Mouse (Mus musculus): ENCODE results near the gene Rgl3.
A peak's percentile ranks its signal among the peaks of the same experiment; 100 is the strongest.

Gene Rgl3

DNA sequence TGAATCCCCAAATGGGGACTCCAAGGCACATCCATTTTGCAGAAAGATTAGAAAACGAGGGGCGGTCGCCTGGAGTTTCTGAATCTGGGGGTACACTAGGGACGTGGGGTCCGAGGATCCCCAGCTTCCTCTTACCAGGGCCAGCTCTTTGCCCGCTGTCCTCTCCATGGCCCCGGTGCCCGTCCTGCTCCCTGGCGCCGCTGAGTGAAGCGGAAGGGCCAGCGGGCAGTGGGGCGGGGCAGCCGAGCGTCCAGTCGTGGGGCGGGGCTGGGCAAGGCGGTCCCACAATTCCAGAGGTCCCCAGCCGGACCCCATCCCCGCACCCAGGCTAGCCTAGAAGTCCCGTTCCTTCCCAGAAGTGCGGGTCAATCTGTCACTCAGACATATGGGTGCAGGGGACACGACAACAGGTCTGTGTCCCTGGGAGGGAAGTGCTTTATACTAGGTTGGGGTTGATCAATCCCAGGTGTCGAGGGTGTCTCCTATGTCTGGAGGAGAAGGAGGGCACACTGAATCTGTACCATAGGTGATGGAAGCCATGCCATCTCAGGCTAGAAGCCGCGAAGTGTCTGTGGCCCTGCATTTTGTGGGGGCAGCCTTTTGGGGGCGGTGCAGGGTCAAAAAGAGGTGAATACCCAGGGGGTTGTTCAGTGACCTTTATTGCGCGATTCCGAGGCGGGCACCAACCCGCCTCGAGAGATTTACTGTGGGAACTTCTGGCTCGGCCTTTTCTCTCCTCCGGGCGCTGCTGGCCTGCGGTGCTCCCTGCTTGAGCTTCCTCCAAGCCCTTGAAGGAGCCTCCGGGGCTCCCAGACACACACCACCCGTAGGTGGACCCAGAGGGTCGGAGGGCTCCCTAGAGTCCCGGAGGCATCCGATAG lies at the start of gene Rgl3:
TSS of gene Rgl3 (minus strand) at position 217 of the 881 bp plus-strand sequence.
- DNase-seq (ENCODE audit: low read depth), result no peak

GRCm38 (mm10) chr9:22037826-22038225 lies 48.6 kb upstream of the Rgl3 start:
- DNase-seq (ENCODE audit: low read depth), result no peak

- no peak for DNase-seq (ENCODE audit: low read depth)
Observed at GRCm38 (mm10) chr9:22035300-22036044, 46.2 kb upstream of the Rgl3 start.

GRCm38 (mm10) chr9:22030386-22030785 lies 41.1 kb upstream of the Rgl3 start:
- no peak for DNase-seq (ENCODE audit: low read depth)

DNA sequence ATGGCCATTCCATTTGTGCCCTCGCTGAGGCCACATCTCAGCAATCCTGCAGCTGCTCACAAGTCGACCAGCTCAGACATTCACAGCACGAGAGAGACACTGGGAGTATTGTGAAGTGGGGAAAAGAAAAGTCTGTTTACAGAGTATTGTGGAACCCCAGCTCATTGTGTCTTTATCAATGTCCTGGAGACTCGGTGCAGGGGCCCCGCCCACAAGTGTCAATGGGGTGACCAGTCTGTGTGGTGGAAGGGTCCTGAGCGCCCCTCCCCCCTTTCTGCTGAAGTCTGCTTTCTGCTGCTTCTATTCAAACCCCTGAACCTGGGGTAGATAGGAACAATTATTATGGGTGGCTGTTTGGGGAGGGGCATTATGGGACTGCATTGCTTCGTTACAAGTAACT lies 39.2 kb upstream of the Rgl3 start:
- DNase-seq (ENCODE audit: low read depth), result no peak

DNA sequence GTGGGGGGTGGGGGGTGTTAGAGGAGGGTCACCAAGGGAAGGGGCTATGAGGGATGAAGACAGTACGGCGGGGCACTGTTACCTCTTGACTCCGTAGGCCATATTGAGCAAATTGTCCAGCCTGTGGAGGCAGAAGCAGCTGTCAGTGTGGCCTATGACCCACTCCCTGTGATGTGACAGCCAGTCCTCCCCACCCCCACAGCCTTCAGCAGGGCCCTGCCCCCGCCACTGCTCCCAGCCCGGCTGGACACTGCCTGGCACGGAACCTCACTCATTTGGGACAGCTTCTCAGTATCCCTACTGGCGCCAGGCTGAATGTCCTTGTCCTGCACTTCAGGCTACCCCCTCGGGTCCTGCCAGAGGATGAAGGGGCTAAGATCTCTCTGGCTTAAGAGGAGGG lies 35.3 kb upstream of the Rgl3 start:
- DNase-seq (ENCODE audit: low read depth), result no peak

GRCm38 (mm10) chr9:22017208-22017825 lies 28.1 kb upstream of the Rgl3 start:
- DNase-seq (ENCODE audit: low read depth), result no peak

DNA sequence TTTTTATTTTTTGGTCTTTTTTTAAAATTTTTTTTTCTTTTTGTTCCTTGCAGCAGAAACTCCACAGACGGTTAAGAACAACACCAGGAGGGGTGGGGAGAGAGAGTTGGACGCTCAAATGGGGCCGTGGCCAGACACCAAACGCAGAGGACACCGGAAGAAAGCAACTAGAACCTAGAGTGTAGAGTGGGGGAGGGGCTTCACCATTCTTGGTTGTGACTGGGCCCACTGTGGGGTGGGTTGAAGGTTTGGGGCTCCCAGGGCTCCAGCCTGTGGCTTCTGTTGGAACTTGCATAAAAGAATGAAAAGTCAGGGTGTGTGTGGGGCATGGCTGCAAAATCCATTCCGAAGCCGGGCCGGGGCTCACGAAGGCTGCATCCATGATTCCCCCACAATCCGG lies 27.0 kb upstream of the Rgl3 start:
- DNase-seq (ENCODE audit: low read depth), result no peak

DNA sequence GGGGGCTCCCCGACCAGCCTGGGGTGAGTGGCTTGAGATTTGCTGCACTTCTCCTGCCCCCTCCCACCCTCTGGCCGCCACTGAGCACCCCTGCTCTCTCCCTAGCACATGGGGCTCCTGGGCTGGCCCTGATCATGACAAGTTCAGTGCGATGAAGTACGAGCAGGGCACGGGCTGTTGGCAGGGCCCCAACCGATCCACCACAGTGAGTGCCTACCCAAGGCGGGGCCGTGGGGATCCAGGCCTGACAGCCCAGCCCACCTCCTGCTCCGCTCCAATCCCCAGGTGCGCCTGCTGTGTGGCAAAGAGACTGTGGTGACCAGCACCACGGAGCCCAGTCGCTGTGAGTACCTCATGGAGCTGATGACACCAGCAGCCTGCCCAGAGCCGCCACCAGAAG lies 23.5 kb upstream of the Rgl3 start:
- DNase-seq (ENCODE audit: low read depth), result no peak

- peak; percentile 40 for DNase-seq (ENCODE audit: low read depth)
Observed at GRCm38 (mm10) chr9:22011055-22011454, 21.8 kb upstream of the Rgl3 start.

DNA sequence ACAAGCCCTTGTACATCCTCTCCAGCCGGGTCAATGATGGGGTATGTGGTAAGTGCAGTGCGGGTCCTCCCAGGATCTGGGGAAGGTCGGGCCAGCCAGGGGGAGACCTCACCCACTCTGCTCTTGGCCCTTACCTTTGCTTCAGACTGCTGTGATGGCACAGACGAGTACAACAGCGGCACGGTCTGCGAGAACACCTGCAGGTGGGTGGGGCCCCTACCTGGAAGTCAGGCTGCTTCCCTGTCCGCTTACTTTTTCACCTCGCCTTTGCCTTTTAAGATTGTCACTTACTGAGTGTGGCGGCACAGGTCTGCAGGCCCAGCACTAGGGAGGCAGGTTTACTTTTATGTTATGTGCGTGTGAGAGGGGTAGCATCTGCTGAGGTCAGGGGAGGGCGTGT lies 15.3 kb upstream of the Rgl3 start:
- DNase-seq (ENCODE audit: low read depth), result no peak

GRCm38 (mm10) chr9:22003163-22003554 lies 13.9 kb upstream of the Rgl3 start:
- no peak for DNase-seq (ENCODE audit: low read depth)

- peak; percentile 100 for DNase-seq (ENCODE audit: low read depth)
Observed at GRCm38 (mm10) chr9:22002194-22003162, 13.2 kb upstream of the Rgl3 start, which contains the start of the genes Ccdc151 and Prkcsh. Ccdc151 (minus strand) TSS chr9:22002634. Prkcsh (plus strand) TSS chr9:22002806.

DNA sequence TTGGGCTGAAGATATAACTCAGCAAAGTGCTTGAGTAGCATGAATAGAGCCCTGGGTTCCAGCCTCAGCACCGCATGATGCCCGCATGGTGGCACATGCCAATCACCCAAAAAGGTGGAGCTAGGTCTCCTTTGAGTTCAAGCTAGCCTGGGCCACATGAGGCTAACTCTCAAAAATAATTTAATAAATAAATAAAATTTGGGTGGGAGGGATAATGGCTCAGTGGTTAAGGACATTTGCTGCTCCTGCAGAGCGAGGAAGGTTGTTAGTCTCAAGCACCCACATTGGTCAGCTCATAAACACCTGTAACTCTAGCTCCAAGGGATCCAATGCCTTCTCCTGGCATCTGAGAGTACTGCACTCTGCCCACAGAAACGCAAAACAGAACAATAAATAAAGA lies 12.4 kb upstream of the Rgl3 start:
- DNase-seq (ENCODE audit: low read depth), result no peak

DNA sequence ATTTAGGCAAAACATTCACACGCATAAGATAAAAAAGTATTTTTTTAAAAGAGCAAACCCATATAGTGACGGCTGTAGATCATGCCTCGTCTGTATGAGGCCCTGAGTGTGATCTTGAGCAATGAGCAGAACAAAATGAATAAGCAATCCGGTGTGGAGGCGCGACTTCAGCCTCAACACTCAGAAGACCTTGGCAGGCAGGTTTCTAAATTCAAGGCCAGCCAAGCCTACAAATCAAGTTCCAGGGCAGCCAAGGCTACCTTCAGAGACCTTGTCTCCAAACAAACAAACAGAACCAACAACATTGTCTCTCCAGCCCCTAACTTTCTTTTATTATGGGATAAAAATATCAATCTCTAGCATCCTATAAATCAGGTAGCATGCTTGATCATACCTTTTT lies 11.1 kb upstream of the Rgl3 start:
- DNase-seq (ENCODE audit: low read depth), result no peak

DNA sequence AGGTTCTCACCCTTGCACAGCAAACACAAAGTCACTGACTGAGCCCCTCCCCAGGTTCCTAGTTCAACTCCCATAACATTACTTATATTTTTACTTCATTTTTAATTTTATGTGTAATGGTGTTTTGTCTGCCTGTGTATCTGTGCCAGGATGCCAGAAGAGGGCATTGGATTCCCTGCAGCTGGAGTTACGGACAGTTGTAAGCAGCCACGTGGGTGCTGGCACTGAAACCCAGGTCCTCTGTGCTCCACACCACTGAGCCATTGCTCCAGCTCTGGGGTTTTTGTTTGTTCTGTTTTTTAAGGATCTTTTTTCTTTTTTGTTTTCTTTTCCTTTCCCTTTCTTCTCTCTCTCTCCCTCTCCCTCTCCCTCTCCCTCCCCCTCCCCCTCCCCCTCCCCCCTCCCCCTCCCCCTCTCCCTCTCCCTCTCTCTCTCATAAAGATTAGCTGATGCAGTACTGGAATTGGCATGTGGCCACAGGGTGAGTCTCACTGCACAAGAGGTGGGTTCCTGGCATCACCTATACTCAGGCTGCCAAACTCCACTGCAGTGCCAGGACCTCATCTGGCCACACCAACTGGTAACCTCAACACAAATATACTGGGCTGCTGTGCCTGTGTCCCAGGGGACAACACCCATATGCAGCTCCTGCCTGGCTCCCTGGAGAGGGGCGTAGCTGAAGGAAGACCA lies 7.1 kb upstream of the Rgl3 start:
- DNase-seq (ENCODE audit: low read depth), result no peak

- no peak for DNase-seq (ENCODE audit: low read depth)
Observed at GRCm38 (mm10) chr9:21992227-21992626, 3.0 kb upstream of the Rgl3 start.

DNA sequence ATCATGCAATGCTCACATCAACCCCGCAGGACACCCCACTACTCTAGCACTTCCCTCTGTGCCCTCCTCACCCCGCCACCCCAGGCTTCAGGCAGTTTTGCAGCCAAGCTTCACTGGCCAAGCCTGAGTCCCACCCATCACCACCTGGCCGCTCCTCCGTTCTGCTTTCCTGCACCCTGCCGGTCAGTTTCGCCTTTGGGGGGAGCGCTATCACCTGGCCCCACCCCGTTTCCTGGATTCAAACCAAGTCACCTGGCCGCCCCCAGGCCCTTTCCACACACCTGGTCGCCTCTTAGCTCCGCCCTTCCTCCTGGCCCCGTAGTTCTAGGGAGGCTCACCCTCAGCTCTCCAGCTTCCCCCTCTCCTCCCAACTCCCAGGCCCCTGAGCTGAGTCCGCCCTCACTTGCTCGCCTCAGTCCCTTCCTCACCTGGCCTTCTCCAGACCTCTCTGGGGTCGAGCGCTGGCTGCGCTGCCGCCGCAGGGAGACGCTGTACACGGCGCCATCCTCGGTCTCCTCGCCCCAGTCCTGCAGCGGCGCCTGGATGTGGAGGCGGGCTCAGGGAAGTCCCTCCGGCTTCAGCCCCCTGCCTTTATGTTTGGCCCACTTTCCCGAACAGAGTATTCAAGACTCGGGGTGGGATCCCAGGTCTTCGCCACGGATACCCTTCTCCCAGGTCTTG lies 685 bp downstream of the Rgl3 start:
- no peak for DNase-seq (ENCODE audit: low read depth)

DNA sequence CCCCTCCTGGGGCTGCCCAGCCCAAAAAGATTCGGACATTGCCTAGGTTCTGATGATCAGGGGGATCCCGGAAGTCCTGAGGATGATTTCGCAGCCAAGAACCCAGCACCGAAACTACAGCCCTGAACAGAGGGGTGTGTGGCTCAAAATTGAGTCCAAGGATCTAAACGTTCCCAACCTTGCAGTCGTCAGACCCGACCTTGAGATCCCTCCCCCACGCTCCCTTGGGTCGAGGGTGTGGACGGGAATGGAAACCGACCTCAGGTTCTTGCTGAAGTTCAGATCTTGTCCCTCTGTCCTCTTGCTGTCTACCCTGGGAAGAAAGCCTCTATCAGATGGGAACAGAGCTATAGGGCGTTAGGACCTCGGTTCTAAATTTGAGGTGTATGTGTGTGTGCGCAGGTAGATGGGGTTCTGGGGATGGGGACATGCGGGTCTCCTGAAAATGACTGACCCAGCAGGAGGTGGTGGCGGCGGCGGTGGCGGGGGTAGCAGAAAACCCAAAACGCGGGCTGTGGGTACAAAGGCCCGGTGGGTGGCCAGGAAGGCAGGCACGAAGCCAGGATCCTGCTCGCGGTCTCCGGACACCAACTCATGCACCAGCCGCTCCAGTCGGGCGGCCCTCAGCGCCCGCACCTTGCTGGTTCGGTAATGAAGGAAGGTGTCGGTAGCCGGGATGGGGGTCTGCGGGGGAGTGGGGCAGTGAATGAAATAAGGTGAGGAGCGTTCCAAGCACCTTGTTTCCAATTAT lies 1.5 kb downstream of the Rgl3 start:
- no peak for DNase-seq (ENCODE audit: low read depth)

GRCm38 (mm10) chr9:21983911-21984310 lies 5.3 kb downstream of the Rgl3 start:
- DNase-seq (ENCODE audit: low read depth), result no peak
